Mouse (Mus musculus): ENCODE data around the gene Scn9a.

Scn9a gene

DNA sequence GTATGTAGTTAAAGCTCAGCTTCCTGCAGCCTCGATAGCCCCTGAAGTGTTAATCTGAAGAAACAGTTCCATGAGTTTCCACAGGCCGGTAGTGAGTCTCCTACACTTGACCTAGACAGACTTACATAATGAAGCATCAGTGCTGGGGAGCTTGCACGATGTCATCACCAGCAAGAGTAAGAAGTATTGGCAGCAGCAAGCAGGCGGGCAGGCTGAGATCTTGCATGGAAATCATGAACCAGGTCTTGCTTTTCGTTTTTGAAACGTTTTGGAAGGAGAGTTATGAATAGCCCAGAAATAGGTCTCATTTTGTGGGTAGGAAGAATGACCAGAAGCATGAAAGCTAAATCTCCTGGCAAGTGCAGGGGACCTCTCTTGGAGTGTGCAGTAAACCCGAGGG is 194.1 kb downstream of the Scn9a start, which contains the start of gene Scn1a:
Scn1a (minus strand) TSS at position 130 of the 400 bp plus-strand sequence.
- no peak for DNase-seq

DNA sequence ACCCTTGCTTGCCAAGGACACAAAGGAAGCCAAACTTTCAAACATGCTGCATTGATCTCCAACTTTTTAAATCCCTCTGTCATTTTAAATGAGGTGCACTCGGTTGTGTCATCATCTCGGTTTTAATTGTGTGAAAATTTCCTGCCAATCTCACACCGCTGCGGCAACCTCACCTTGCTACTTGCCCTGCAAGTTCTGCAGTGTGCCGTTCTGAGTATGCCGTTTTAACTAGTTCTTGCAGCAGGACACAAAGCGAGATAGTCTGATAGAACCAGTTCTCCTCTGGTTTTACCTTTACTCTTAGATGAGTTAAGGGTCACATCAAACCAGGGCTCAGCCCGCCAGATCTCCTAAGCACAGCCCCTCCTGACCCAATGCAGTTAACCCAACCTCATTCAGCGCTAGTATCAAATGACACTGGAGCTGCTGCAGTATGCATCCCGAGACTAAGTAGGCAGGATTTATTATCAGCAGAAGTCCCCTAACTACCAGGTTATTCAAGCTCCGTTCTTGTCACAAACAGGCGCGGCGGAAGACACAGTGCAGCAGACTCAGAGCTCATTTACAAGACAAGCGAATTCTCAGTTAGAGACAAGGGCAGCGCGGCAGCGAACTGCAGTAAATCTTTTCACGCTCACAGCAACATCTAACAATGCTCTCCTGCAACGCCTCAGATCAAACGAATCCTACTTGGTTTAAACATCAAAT is 194.8 kb downstream of the Scn9a start:
- peak; percentile 32 for DNase-seq

DNA sequence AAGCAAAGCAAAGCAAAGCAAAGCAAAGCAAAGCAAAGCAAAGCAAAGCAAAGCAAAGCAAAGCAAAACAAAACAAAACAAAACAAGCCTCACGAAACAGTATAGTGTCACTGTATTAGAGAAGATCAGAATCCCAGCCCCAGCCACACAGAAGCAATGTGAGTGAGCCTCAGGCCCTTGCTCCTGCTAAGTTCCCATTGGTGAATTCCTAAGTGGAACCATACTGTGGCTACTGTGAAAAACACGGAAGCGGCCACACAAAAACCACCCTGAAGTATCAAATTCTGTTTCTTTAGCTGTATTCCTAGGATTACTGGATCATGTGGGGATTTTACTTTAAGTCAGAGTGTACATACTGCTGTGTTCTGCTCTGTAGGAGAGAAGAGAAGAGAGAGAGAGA is 198.5 kb downstream of the Scn9a start:
- DNase-seq, result no peak
